Mouse (Mus musculus) heart, embryonic 11.5 days (tissue): ENCODE data around the gene Drc7. TPM values are rescaled to one million over a fixed set of nuclear protein-coding genes. Genes with fewer than 3 reads are reported as not detected.

Experiments used
- ATAC-seq: fragments of 200-750 bp; cut with Nextera tagmentation; replicated peaks from 2 replicates; pipeline ENCODE4 v1.8.0; 2017; ENCODE audit warnings: moderate library complexity; ENCODE audit not compliant: insufficient number of reproducible peaks, low FRiP score, low TSS enrichment
- H3K27ac ChIP-seq: fragments of 300-500 bp; sonication (generic); 2 replicates; pipeline ENCODE4 v1.5.1; 2014; ENCODE audit warnings: mild to moderate bottlenecking, low read depth, low read length
- H3K27me3 ChIP-seq: fragments of 300-500 bp; sonication (generic); 2 replicates; pipeline ENCODE4 v1.6.1; 2014; ENCODE audit warnings: mild to moderate bottlenecking, low read length, mixed read lengths; ENCODE audit not compliant: control insufficient read depth, insufficient read depth
- H3K36me3 ChIP-seq: fragments of 300-500 bp; sonication (generic); 2 replicates; pipeline ENCODE4 v1.6.1; 2014; ENCODE audit warnings: mild to moderate bottlenecking, low read length, moderate library complexity, mixed read lengths; ENCODE audit not compliant: control insufficient read depth, insufficient read depth
- H3K4me1 ChIP-seq: fragments of 300-500 bp; sonication (generic); 2 replicates; pipeline ENCODE4 v1.6.1; 2014; ENCODE audit warnings: low read length; ENCODE audit not compliant: control insufficient read depth, insufficient read depth
- H3K4me2 ChIP-seq: fragments of 300-500 bp; sonication (generic); 2 replicates; pipeline ENCODE4 v1.6.1; 2014; ENCODE audit warnings: mild to moderate bottlenecking, moderate library complexity
- H3K4me3 ChIP-seq: fragments of 300-500 bp; sonication (generic); 2 replicates; pipeline ENCODE4 v1.5.1; 2014; ENCODE audit warnings: low read depth, low read length
- H3K9ac ChIP-seq: fragments of 300-500 bp; sonication (generic); 2 replicates; pipeline ENCODE4 v1.6.1; 2014; ENCODE audit warnings: mild to moderate bottlenecking, low read depth, low read length, moderate library complexity
- H3K9me3 ChIP-seq: fragments of 300-500 bp; sonication (generic); replicated peaks from 2 replicates; pipeline ENCODE4 v1.6.1; 2016; ENCODE audit warnings: low read length; ENCODE audit not compliant: control insufficient read depth
- WGBS: fragments of 180-500 bp; shearing (Covaris S2); extraction: QIAGEN DNeasy Blood & Tissue Kit; methylation state at CpG from one replicate; pipeline ENCODE4 v1.1.7; 2014; ENCODE audit not compliant: insufficient replicate concordance; 5-methylcytosine and 5-hydroxymethylcytosine counted together
- polyA plus RNA-seq: library from polyadenylated mRNA; unstranded; fragments of >200 nt; fragmentation: Nextera tagmentation; extraction: Ambion mirVana; gene quantifications from 2 replicates; pipeline ENCODE4 v1.2.1, GENCODE M21; 2014

The Drc7 gene
- polyA plus RNA-seq, 1 experiment from 2014 or later: not detected

- H3K9ac ChIP-seq: no peak overlapping the region
- 87% methylated on average over 11 of the region's 11 CpGs for WGBS
- peaks cover 7% of the 10 kb centered on the region; the same call in 1 of the 2 replicates for H3K4me1 ChIP-seq
- ATAC-seq: no peak
- H3K36me3 ChIP-seq: no peaks in the 10 kb centered on the region; the same call in 1 of the 2 replicates
- H3K4me3 ChIP-seq: no peak overlapping the region
- H3K27ac ChIP-seq: no peak overlapping the region
- H3K4me2 ChIP-seq: no peak overlapping the region
- no peaks in the 10 kb centered on the region for H3K9me3 ChIP-seq
- H3K27me3 ChIP-seq: no peaks in the 10 kb centered on the region
These were observed 71.6 kb downstream of the Drc7 start for GRCm38 (mm10) chr8:95126497-95126896.

GRCm38 (mm10) chr8:95127658-95128057 is 72.8 kb downstream of the Drc7 start:
- 68% methylated on average over 9 of the region's 9 CpGs for WGBS
- no peaks in the 10 kb centered on the region for H3K27me3 ChIP-seq
- no peak overlapping the region for H3K27ac ChIP-seq
- H3K9me3 ChIP-seq: no peaks in the 10 kb centered on the region
- no peaks in the 10 kb centered on the region; the same call in 1 of the 2 replicates for H3K36me3 ChIP-seq
- no peak for ATAC-seq
- peaks cover 9% of the 10 kb centered on the region; the same call in 1 of the 2 replicates for H3K4me1 ChIP-seq
- no peak overlapping the region for H3K4me3 ChIP-seq
- no peak overlapping the region for H3K4me2 ChIP-seq
- H3K9ac ChIP-seq: no peak overlapping the region

Other genes with a start within 250 kb of the Drc7 start
- gene Ccl17, start 244.7 kb upstream of the Drc7 start, polyA plus RNA-seq: 0.69 TPM in 1 of 2 replicates, not detected in the other
- 125 and 126 TPM in 2 replicates for gene Coq9, start 216.8 kb upstream of the Drc7 start, polyA plus RNA-seq
- gene Ciapin1, start 216.7 kb upstream of the Drc7 start, polyA plus RNA-seq: 97.0 and 97.5 TPM in 2 replicates
- gene Polr2c, start 197.7 kb upstream of the Drc7 start, polyA plus RNA-seq: 141 and 143 TPM in 2 replicates
- gene Dok4, start 178.8 kb upstream of the Drc7 start, polyA plus RNA-seq: 46.2 and 57.7 TPM in 2 replicates
- gene Ccdc102a, start 137.0 kb upstream of the Drc7 start, polyA plus RNA-seq: 22.8 and 24.8 TPM in 2 replicates
- gene Adgrg5, start 131.4 kb upstream of the Drc7 start, polyA plus RNA-seq: 0.10 and 0.47 TPM in 2 replicates
- gene Adgrg1, start 80.4 kb upstream of the Drc7 start, polyA plus RNA-seq: 6.4 and 7.5 TPM in 2 replicates
- 2.0 and 4.5 TPM in 2 replicates for gene Adgrg3, start 37.4 kb upstream of the Drc7 start, polyA plus RNA-seq
- gene Katnb1, start 26.1 kb downstream of the Drc7 start, polyA plus RNA-seq: 18.3 and 18.6 TPM in 2 replicates
- gene Kifc3, start 147.7 kb downstream of the Drc7 start, polyA plus RNA-seq: 5.7 and 10.0 TPM in 2 replicates